ENCODE assay signal across 19 mouse cellular contexts in genomic region chr11:17639922-17640321, GRCm38 (mm10).
DNase-seq lines count a peak whose midpoint lies in the region; ATAC-seq and TF ChIP-seq lines count a peak whose summit lies in the region.
"Had no signal": no experiment of that assay in that cellular context is flagged by ENCODE, and none has a peak within 500 bp of the region (broad histone marks: within the 10 kb centered on the region; RNA-seq: fewer than 3 reads in every experiment).

No protein-coding gene starts in this region.

- ATAC-seq in intestine, postnatal 0 days = no peak
- ATAC-seq in intestine, embryonic 15.5 days = no peak
- ATAC-seq: CD4-positive, CD25-positive, alpha-beta regulatory T cell, adult 4 months had no signal

- 68% methylated on average over 7 of the region's 7 CpGs for WGBS in intestine, postnatal 0 days
- WGBS in intestine, embryonic 15.5 days = 68% methylated on average over 7 of the region's 7 CpGs
- WGBS in lung, adult 2 months = 57% methylated on average over 7 of the region's 7 CpGs

- TF ChIP-seq POLR2A in lung, adult 2 months (IDR thresholded peaks at IDR 0.05; ENCODE audit: borderline replicate concordance, extremely low read depth, low read depth, low read length) = no peak

- H3K27me3 ChIP-seq in intestine, postnatal 0 days (replicated peaks; ENCODE audit: control insufficient read depth, insufficient read depth, low read length) = no peaks in the 10 kb centered on the region
- no peaks in the 10 kb centered on the region for H3K27me3 ChIP-seq in intestine, embryonic 15.5 days (replicated peaks)
- H3K27me3 ChIP-seq: embryonic facial prominence, embryonic 13.5 days; limb, embryonic 13.5 days; neural tube, embryonic 13.5 days had no signal

- peak; percentile 9 for DNase-seq in embryo, embryonic 10 days (ENCODE audit: low spot score)
- DNase-seq in embryo, embryonic 10.5 days (ENCODE audit: low spot score) = no peak
- peak; percentile 3 for DNase-seq in lung, postnatal 36 days
- no peak for DNase-seq in lung, adult 2 months
- DNase-seq in brain, adult 2 months (ENCODE audit: low read depth, low spot score) = peak; percentile 16
- DNase-seq in neural tube, embryonic 10.5 days (ENCODE audit: extremely low spot score, low spot score) = no peak
- DNase-seq: cerebellum, adult 8-10 months; gastrocnemius, postnatal 10 days; kidney, adult 8-10 months; kidney, postnatal 36 days; spleen, adult 18-20 months; thymus, postnatal 4 days had no signal

- peak; percentile 29 for TF ChIP-seq CTCF in intestine, postnatal 0 days (IDR thresholded peaks at IDR 0.05; ENCODE audit: low read depth)
- TF ChIP-seq CTCF in lung, adult 2 months (IDR thresholded peaks at IDR 0.05; ENCODE audit: insufficient read depth, low read length) = no peak

- no peak overlapping the region for H3K4me3 ChIP-seq in intestine, postnatal 0 days (ENCODE audit: low read depth, low read length)
- no peak overlapping the region for H3K4me3 ChIP-seq in intestine, embryonic 15.5 days (replicated peaks)
- H3K4me3 ChIP-seq in lung, adult 2 months (replicated peaks; ENCODE audit: extremely low read depth, low read depth, low read length) = no peak overlapping the region
- H3K4me3 ChIP-seq: embryonic facial prominence, embryonic 13.5 days; limb, embryonic 13.5 days; neural tube, embryonic 13.5 days had no signal

- no peaks in the 10 kb centered on the region for H3K36me3 ChIP-seq in intestine, postnatal 0 days (ENCODE audit: control insufficient read depth, insufficient read depth)
- no peaks in the 10 kb centered on the region for H3K36me3 ChIP-seq in intestine, embryonic 15.5 days
- H3K36me3 ChIP-seq: embryonic facial prominence, embryonic 13.5 days; limb, embryonic 13.5 days; neural tube, embryonic 13.5 days had no signal

- no peak overlapping the region for H3K4me2 ChIP-seq in intestine, postnatal 0 days (replicated peaks; ENCODE audit: low read depth)
- H3K4me2 ChIP-seq in intestine, embryonic 15.5 days (replicated peaks) = no peak overlapping the region
- H3K4me2 ChIP-seq: embryonic facial prominence, embryonic 13.5 days; limb, embryonic 13.5 days; neural tube, embryonic 13.5 days had no signal

- H3K27ac ChIP-seq in intestine, postnatal 0 days (ENCODE audit: low read depth, low read length) = no peak overlapping the region
- no peak overlapping the region for H3K27ac ChIP-seq in intestine, embryonic 15.5 days
- H3K27ac ChIP-seq: embryonic facial prominence, embryonic 13.5 days; limb, embryonic 13.5 days; liver, embryonic 14.5 days; neural tube, embryonic 13.5 days had no signal

- no peaks in the 10 kb centered on the region for H3K9me3 ChIP-seq in intestine, postnatal 0 days (ENCODE audit: control insufficient read depth)
- no peaks in the 10 kb centered on the region for H3K9me3 ChIP-seq in intestine, embryonic 15.5 days
- H3K9me3 ChIP-seq: embryonic facial prominence, embryonic 13.5 days; limb, embryonic 13.5 days; neural tube, embryonic 13.5 days had no signal

- no peak overlapping the region for H3K9ac ChIP-seq in intestine, postnatal 0 days (ENCODE audit: low read depth, low read length)
- no peak overlapping the region for H3K9ac ChIP-seq in intestine, embryonic 15.5 days
- H3K9ac ChIP-seq: embryonic facial prominence, embryonic 13.5 days; limb, embryonic 13.5 days; liver, embryonic 14.5 days; neural tube, embryonic 13.5 days had no signal

- no peaks in the 10 kb centered on the region for H3K4me1 ChIP-seq in intestine, postnatal 0 days (replicated peaks; ENCODE audit: control insufficient read depth, insufficient read depth, low read length)
- no peaks in the 10 kb centered on the region for H3K4me1 ChIP-seq in intestine, embryonic 15.5 days (replicated peaks)
- H3K4me1 ChIP-seq in lung, adult 2 months (ENCODE audit: control insufficient read depth, insufficient read depth, low read length) = no peaks in the 10 kb centered on the region
- H3K4me1 ChIP-seq: limb, embryonic 13.5 days had no signal

Comparison
In these comparisons a context has a peak if more than half of its experiments do, and no peak if none do; other contexts are left out.
1. DNase-seq: peak in embryo, embryonic 10 days (single experiment), lung, postnatal 36 days (single experiment) and brain, adult 2 months (single experiment); none in embryo, embryonic 10.5 days (single experiment), lung, adult 2 months (single experiment) and neural tube, embryonic 10.5 days (single experiment).